In the genomic region with DNA sequence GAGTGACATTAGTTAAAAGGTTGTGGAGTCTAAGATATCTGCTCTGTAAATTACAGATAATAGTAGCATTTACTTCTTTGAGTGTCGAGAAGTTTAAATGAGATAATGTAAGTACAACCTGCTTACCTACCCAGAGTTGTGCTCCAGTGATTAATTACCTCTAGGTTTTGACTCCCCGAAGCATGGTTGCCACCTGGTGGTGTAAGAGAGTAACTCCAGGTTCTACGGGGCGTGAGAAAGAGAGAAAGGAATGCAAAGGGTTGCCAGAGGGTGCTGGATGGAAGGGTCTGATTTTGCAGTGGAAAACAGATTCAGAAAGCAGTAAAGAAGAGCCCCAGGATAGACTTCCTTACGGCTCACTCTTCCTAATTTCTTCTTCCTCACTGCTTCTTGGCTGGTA, we compare ENCODE assay signal across 8 mouse cellular contexts.
DNase-seq lines count a peak whose midpoint lies in the region; ATAC-seq and TF ChIP-seq lines count a peak whose summit lies in the region.

No protein-coding gene starts in this region.

- no peaks in the 10 kb centered on the region for H3K27me3 ChIP-seq in hindbrain, embryonic 14.5 days (ENCODE audit: control insufficient read depth, insufficient read depth, low read length)
- no peaks in the 10 kb centered on the region for H3K27me3 ChIP-seq in hindbrain, embryonic 16.5 days (replicated peaks; ENCODE audit: control insufficient read depth, insufficient read depth, low read length)
- no peaks in the 10 kb centered on the region for H3K27me3 ChIP-seq in G1E (ENCODE audit: insufficient read depth, low read length)

- H3K27ac ChIP-seq in hindbrain, embryonic 14.5 days, result no peak overlapping the region
- no peak overlapping the region for H3K27ac ChIP-seq in hindbrain, embryonic 16.5 days (ENCODE audit: low read depth, low read length)

- H3K4me2 ChIP-seq in hindbrain, embryonic 14.5 days (replicated peaks), result no peak overlapping the region
- H3K4me2 ChIP-seq in hindbrain, embryonic 16.5 days (ENCODE audit: low read length), result no peak overlapping the region

- no peaks in the 10 kb centered on the region for H3K9me3 ChIP-seq in hindbrain, embryonic 14.5 days (ENCODE audit: control insufficient read depth, low read length)
- H3K9me3 ChIP-seq in hindbrain, embryonic 16.5 days (ENCODE audit: control insufficient read depth, low read length), result no peaks in the 10 kb centered on the region
- H3K9me3 ChIP-seq in G1E (replicated peaks), result no peaks in the 10 kb centered on the region

- no peaks in the 10 kb centered on the region for H3K36me3 ChIP-seq in hindbrain, embryonic 14.5 days (replicated peaks; ENCODE audit: control insufficient read depth, insufficient read depth)
- no peaks in the 10 kb centered on the region for H3K36me3 ChIP-seq in hindbrain, embryonic 16.5 days (ENCODE audit: control insufficient read depth, insufficient read depth, low read length)
- H3K36me3 ChIP-seq in G1E (replicated peaks), result no peaks in the 10 kb centered on the region

- peak; percentile 13; the same call in 1 of the 2 replicates for TF ChIP-seq CTCF in G1E (IDR thresholded peaks at IDR 0.05; ENCODE audit: low read depth, low read length)

- no peak overlapping the region for H3K9ac ChIP-seq in hindbrain, embryonic 14.5 days
- no peak overlapping the region for H3K9ac ChIP-seq in hindbrain, embryonic 16.5 days (ENCODE audit: low read depth, low read length)

- H3K4me1 ChIP-seq in hindbrain, embryonic 14.5 days (replicated peaks; ENCODE audit: control insufficient read depth, insufficient read depth, low read length), result no peaks in the 10 kb centered on the region
- H3K4me1 ChIP-seq in hindbrain, embryonic 16.5 days (ENCODE audit: control insufficient read depth, insufficient read depth, low read depth, low read length), result no peaks in the 10 kb centered on the region
- H3K4me1 ChIP-seq in G1E (ENCODE audit: insufficient read depth, low read depth, low read length), result no peaks in the 10 kb centered on the region

- no peak overlapping the region for H3K4me3 ChIP-seq in hindbrain, embryonic 14.5 days (replicated peaks; ENCODE audit: low read length)
- H3K4me3 ChIP-seq in hindbrain, embryonic 16.5 days (ENCODE audit: low read length), result no peak overlapping the region
- H3K4me3 ChIP-seq in G1E (ENCODE audit: low read depth, low read length), result no peak overlapping the region

- peak; percentile 66 for DNase-seq in hindbrain, embryonic 14.5 days (ENCODE audit: low spot score)
- peak; percentile 39 for DNase-seq in A20 (ENCODE audit: low read depth, low spot score)
- DNase-seq in G1E (ENCODE audit: low spot score), result no peak
- DNase-seq in embryo, embryonic 9.5 days (ENCODE audit: extremely low spot score), result peak; percentile 47
- DNase-seq in layer of hippocampus, adult 9-10 months (ENCODE audit: low spot score), result peak; percentile 9
- peak; percentile 10 to 20 for DNase-seq in urinary bladder, postnatal 36 days (ENCODE audit: low spot score in 2 of 2)
- no peak for DNase-seq in natural killer cell, adult 2 months (ENCODE audit: low spot score in 2 of 2)

- 38% methylated on average over 5 of the region's 5 CpGs for WGBS in hindbrain, embryonic 14.5 days
- 35% methylated on average over 5 of the region's 5 CpGs for WGBS in hindbrain, embryonic 16.5 days

- ATAC-seq in hindbrain, embryonic 14.5 days (ENCODE audit: low FRiP score), result no peak
- ATAC-seq in hindbrain, embryonic 16.5 days, result no peak
- no peak for ATAC-seq in G1E (ENCODE audit: extremely low read depth, insufficient number of reproducible peaks, low FRiP score, poor library complexity, severe bottlenecking)

Comparison
In these comparisons a context has a peak if more than half of its experiments do, and no peak if none do; other contexts are left out.
1. DNase-seq: peak in hindbrain, embryonic 14.5 days (single experiment), A20 (single experiment), embryo, embryonic 9.5 days (single experiment), layer of hippocampus, adult 9-10 months (single experiment) and urinary bladder, postnatal 36 days (2 of 2); none in G1E (single experiment) and natural killer cell, adult 2 months (0 of 2).